Mouse (Mus musculus) midbrain, embryonic 11.5 days (tissue): ENCODE data around the gene Vps37c. TPM values are rescaled to one million over a fixed set of nuclear protein-coding genes. Genes with fewer than 3 reads are reported as not detected.

Experiments
- ATAC-seq: fragments of 200-750 bp; cut with Nextera tagmentation; 2 replicates; pipeline ENCODE4 v1.8.0; 2017; ENCODE audit warnings: moderate TSS enrichment, moderate library complexity; ENCODE audit not compliant: low FRiP score
- DNase-seq: peaks from one replicate; pipeline ENCODE4 v3.0.0; 2015; ENCODE audit warnings: low spot score; ENCODE audit errors: missing footprints
- H3K27ac ChIP-seq: fragments of 300-500 bp; sonication (generic); 2 replicates; pipeline ENCODE4 v1.5.1; 2014; ENCODE audit warnings: low read depth, low read length
- H3K27me3 ChIP-seq: fragments of 300-500 bp; sonication (generic); 2 replicates; pipeline ENCODE4 v1.6.1; 2014; ENCODE audit warnings: mild to moderate bottlenecking, low read length, moderate library complexity, mixed read lengths; ENCODE audit not compliant: control insufficient read depth, insufficient read depth
- H3K36me3 ChIP-seq: fragments of 300-500 bp; sonication (generic); 2 replicates; pipeline ENCODE4 v1.6.1; 2014; ENCODE audit warnings: mild to moderate bottlenecking, low read length, moderate library complexity, mixed read lengths; ENCODE audit not compliant: control insufficient read depth, insufficient read depth
- H3K4me1 ChIP-seq: fragments of 300-500 bp; sonication (generic); 2 replicates; pipeline ENCODE4 v1.6.1; 2014; ENCODE audit warnings: low read length; ENCODE audit not compliant: control insufficient read depth, insufficient read depth
- H3K4me2 ChIP-seq: fragments of 300-500 bp; sonication (generic); 2 replicates; pipeline ENCODE4 v1.6.1; 2014; ENCODE audit warnings: mild to moderate bottlenecking, moderate library complexity
- H3K4me3 ChIP-seq: fragments of 300-500 bp; sonication (generic); 2 replicates; pipeline ENCODE4 v1.5.1; 2014; ENCODE audit warnings: low read depth, low read length
- H3K9ac ChIP-seq: fragments of 300-500 bp; sonication (generic); 2 replicates; pipeline ENCODE4 v1.6.1; 2014; ENCODE audit warnings: low read length
- H3K9me3 ChIP-seq: fragments of 300-500 bp; sonication (generic); 2 replicates; pipeline ENCODE4 v1.6.1; 2016; ENCODE audit warnings: low read length; ENCODE audit not compliant: control insufficient read depth
- WGBS: fragments of 180-500 bp; shearing (Covaris S2); extraction: QIAGEN DNeasy Blood & Tissue Kit; methylation state at CpG from one replicate; pipeline ENCODE4 v1.1.7; 2014; 5-methylcytosine and 5-hydroxymethylcytosine counted together
- polyA plus RNA-seq: library from polyadenylated mRNA; unstranded; fragments of >200 nt; fragmentation: Nextera tagmentation; extraction: Ambion mirVana; gene quantifications from 2 replicates; pipeline ENCODE4 v1.2.1, GENCODE M21; 2014

The Vps37c gene
- polyA plus RNA-seq, 1 experiment from 2014 or later = 26.0 TPM

DNA sequence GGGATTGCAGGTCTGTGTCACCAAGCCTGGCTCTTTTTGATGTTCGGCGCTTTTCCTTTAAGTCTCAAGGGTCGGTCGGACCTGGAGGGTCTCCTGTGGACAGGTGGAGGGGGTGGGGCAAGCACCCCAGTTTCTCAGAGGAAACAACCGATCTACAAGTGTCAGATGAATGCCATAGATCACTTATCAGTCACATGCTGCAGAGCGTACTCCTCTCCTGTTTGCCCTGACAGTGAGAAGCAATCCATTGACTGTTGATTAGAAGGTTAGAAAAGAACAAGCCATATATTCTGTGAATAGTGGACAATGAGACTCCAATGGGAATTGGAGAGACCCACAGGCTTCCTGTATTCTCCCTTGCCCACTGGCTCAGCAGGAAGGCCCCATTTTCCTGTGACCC, 61.6 kb downstream of the Vps37c start:
- WGBS = 87% methylated on average over 6 of the region's 6 CpGs
- no peak overlapping the region for H3K4me3 ChIP-seq
- ATAC-seq (no peak), DNase-seq (peak; percentile 59)
- no peaks in the 10 kb centered on the region for H3K27me3 ChIP-seq
- H3K9ac ChIP-seq = no peak overlapping the region
- H3K4me2 ChIP-seq = no peak overlapping the region
- H3K9me3 ChIP-seq = no peaks in the 10 kb centered on the region
- no peaks in the 10 kb centered on the region for H3K36me3 ChIP-seq
- H3K4me1 ChIP-seq = no peaks in the 10 kb centered on the region; the same call in 1 of the 2 replicates
- H3K27ac ChIP-seq = no peak overlapping the region

DNA sequence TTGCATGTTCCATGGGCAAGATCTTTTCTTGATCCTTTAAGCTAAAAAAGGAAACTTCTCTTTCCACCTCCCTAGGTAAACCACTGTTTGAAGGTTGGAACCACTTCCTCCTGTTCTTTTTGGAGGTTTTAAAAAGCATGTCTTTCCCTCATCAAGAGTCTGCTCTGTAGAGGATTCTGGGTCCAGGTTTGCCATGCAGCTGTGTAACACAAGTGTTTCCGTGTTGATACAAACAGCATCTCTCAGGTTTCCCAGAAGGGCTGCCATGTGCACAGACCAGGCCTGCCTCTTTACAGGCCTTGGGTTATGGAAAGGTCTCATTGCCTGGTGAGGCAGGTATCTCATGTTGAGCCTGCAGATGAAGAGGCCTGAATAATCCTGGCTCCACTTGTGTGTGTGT, 63.1 kb downstream of the Vps37c start:
- H3K9me3 ChIP-seq = no peaks in the 10 kb centered on the region
- H3K4me2 ChIP-seq = no peak overlapping the region
- H3K4me1 ChIP-seq = no peaks in the 10 kb centered on the region; the same call in 1 of the 2 replicates
- ATAC-seq = no peak
- H3K27me3 ChIP-seq = no peaks in the 10 kb centered on the region
- 85% methylated on average over 1 of the region's 1 CpGs for WGBS
- no peak overlapping the region for H3K27ac ChIP-seq
- H3K4me3 ChIP-seq = no peak overlapping the region
- H3K36me3 ChIP-seq = no peaks in the 10 kb centered on the region
- no peak overlapping the region for H3K9ac ChIP-seq
- DNase-seq = peak; percentile 31

DNA sequence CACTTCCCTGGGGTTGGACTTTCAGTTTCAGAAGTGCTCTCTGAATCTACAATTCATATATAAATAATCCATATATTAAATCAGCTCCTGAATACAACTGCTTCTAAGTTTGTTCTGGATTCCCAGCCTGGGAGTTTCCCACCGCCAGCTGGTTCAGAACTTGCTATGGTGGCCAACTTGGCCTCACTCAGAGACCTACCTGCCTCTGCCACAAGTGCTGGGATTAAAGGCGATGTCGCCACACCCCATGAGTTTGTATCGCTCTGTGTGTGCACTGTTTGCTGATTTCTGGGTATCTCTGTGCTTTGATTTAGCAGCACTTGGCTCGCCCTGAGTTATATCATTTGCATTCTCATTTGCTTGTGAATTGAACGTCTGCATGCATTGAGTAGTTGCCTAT, 63.6 kb downstream of the Vps37c start:
- Histone ChIP-seq H3K9me3 (no peaks in the 10 kb centered on the region), H3K27me3 (no peaks in the 10 kb centered on the region), H3K27ac (no peak overlapping the region), H3K4me3 (no peak overlapping the region), H3K36me3 (no peaks in the 10 kb centered on the region), H3K9ac (no peak overlapping the region), H3K4me1 (no peaks in the 10 kb centered on the region; the same call in 1 of the 2 replicates), H3K4me2 (no peak overlapping the region)
- DNase-seq (no peak), ATAC-seq (no peak)
- 92% methylated on average over 6 of the region's 6 CpGs for WGBS

- Histone ChIP-seq H3K27me3 (no peaks in the 10 kb centered on the region), H3K4me1 (no peaks in the 10 kb centered on the region; the same call in 1 of the 2 replicates), H3K4me2 (no peak overlapping the region), H3K9me3 (no peaks in the 10 kb centered on the region), H3K36me3 (no peaks in the 10 kb centered on the region), H3K9ac (no peak overlapping the region), H3K27ac (no peak overlapping the region), H3K4me3 (no peak overlapping the region)
- DNase-seq (peak; percentile 47), ATAC-seq (no peak)
- WGBS = 91% methylated on average over 5 of the region's 5 CpGs
Measured at GRCm38 (mm10) chr19:10752646-10753045, 64.1 kb downstream of the Vps37c start.

GRCm38 (mm10) chr19:10757125-10757524, 68.6 kb downstream of the Vps37c start:
- Histone ChIP-seq H3K9me3 (no peaks in the 10 kb centered on the region), H3K27ac (no peak overlapping the region), H3K27me3 (no peaks in the 10 kb centered on the region), H3K4me1 (no peaks in the 10 kb centered on the region), H3K9ac (no peak overlapping the region), H3K36me3 (no peaks in the 10 kb centered on the region), H3K4me2 (no peak overlapping the region), H3K4me3 (no peak overlapping the region)
- ATAC-seq = no peak
- peak; percentile 54 for DNase-seq

DNA sequence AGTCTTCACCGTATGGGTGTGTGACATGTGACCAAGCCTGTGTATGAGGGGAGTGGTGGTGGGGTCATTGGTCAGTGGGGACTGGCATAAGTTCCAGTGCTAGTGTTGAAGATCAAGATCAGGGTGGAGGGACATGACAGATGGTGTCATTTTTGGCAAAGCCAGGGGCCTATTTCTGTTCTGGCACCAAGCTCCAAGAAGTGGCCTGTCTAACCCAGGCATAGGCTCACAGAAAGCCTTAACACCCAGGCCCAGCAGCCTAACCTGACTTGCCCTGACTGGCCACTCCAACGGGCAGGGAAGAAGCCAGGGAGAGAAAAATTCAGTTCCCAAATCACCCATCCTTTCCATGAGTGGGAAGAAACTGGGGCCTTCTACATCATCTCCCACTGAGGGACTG, 69.0 kb downstream of the Vps37c start:
- H3K9me3 ChIP-seq = no peaks in the 10 kb centered on the region
- H3K4me2 ChIP-seq = no peak overlapping the region
- no peaks in the 10 kb centered on the region for H3K4me1 ChIP-seq
- H3K4me3 ChIP-seq = no peak overlapping the region
- no peaks in the 10 kb centered on the region for H3K27me3 ChIP-seq
- no peaks in the 10 kb centered on the region for H3K36me3 ChIP-seq
- H3K9ac ChIP-seq = no peak overlapping the region
- H3K27ac ChIP-seq = no peak overlapping the region
- ATAC-seq (no peak), DNase-seq (peak; percentile 69)
- WGBS = 95% methylated on average over 2 of the region's 2 CpGs

GRCm38 (mm10) chr19:10758708-10759107, 70.2 kb downstream of the Vps37c start:
- Histone ChIP-seq H3K4me2 (no peak overlapping the region), H3K9ac (no peak overlapping the region), H3K9me3 (no peaks in the 10 kb centered on the region), H3K4me3 (no peak overlapping the region), H3K27ac (no peak overlapping the region), H3K4me1 (no peaks in the 10 kb centered on the region), H3K36me3 (no peaks in the 10 kb centered on the region), H3K27me3 (no peaks in the 10 kb centered on the region)
- 75% methylated on average over 6 of the region's 6 CpGs for WGBS
- no peak for ATAC-seq
- peak; percentile 44 for DNase-seq

DNA sequence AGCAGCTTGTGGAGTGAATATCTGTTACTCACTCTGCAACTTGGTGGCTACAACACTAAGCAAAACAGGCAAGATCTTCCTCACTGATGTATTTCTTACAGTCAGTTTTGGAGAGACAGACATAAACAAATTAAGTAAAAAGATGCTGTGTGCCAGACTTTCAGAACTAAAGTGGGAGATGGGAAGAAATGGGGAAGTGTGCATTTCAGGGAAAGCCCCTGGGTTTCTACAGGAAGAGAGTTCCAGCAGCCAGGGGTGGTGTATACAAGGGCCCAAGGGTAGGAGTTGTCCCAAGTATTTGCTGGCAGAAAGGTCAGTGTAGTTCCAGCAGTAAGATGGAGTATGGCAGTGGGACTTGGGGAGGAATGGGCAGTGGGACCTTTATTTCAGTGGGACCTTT, 71.0 kb downstream of the Vps37c start:
- no peaks in the 10 kb centered on the region for H3K9me3 ChIP-seq
- no peaks in the 10 kb centered on the region for H3K4me1 ChIP-seq
- H3K9ac ChIP-seq = no peak overlapping the region
- DNase-seq (no peak), ATAC-seq (no peak)
- no peak overlapping the region for H3K4me2 ChIP-seq
- H3K36me3 ChIP-seq = no peaks in the 10 kb centered on the region
- H3K27ac ChIP-seq = no peak overlapping the region
- no peaks in the 10 kb centered on the region for H3K27me3 ChIP-seq
- no peak overlapping the region for H3K4me3 ChIP-seq

DNA sequence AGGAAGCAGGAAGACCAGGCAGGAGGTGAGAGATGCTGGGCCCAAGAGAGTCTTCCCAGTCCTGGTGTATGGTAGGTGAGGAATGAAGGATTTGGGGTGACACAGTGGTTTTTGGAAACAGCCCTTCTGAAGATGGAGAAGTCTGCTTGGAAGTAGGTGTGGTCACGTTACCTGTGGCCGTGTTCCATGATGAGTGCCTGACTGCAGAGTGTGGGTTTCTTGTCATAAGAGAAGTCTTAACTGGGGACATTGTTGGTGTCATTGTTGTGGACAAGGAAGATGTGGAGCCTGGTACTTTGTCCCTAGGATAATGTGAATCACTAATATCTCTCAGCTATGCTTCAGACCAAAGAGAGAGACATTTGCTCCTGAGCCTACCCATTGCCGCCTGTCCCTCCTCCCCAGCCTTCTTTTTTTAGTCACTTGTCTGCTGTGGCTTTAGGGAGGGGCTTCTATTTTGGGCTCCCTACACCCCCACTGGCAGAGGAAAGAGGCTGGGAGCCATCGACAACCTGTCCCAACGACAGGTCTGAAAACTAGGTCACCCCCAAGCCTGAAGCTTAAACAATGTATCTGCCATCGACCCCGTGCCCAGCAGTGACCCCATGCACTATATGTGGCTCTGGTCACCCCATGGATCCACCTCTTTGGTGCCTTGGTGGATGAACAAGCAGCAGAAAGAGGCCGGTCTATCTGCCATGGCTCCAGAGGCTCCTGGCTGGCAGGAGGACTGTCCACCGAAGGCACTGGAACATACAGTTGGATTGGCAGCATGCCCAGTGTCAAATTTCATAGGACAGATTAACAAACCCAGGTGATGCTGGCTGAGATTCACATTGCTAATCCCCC, 71.7 kb downstream of the Vps37c start:
- Histone ChIP-seq H3K4me2 (no peak overlapping the region), H3K36me3 (no peaks in the 10 kb centered on the region), H3K9me3 (no peaks in the 10 kb centered on the region), H3K27me3 (no peaks in the 10 kb centered on the region), H3K27ac (no peak overlapping the region), H3K9ac (no peak overlapping the region), H3K4me1 (no peaks in the 10 kb centered on the region), H3K4me3 (no peak overlapping the region)
- 85% methylated on average over 9 of the region's 9 CpGs for WGBS
- DNase-seq (peak; percentile 47), ATAC-seq (no peak)
